Mouse (Mus musculus): ENCODE results near the gene Olfr761.
"Not testable (repeated sequence)": the region's sequence is repeated elsewhere in the genome, so short reads cannot be mapped to it uniquely, and the experiment has no call there.

Olfr761 gene

DNA sequence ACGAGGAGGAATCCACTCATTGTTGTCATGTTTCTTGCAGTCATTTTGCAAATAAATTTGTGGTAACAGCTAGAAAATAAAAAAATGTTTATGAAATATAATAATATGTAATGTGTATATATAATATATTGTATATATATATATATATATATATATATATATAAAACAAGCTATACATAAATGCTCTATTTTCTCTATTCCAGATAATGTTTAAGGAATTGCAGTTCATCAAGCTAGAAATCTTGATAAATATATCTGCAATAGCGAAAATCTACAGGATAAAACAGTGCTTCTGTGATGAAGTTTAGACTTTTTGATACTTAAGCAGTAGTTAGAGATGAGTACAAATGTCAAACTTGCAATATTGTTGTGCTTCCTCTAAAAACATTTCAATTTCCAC is at the start of gene Olfr761:
TSS of gene Olfr761 (minus strand) at position 101 of the 400 bp plus-strand sequence.
- DNase-seq (ENCODE audit: low read depth) = no peak

DNA sequence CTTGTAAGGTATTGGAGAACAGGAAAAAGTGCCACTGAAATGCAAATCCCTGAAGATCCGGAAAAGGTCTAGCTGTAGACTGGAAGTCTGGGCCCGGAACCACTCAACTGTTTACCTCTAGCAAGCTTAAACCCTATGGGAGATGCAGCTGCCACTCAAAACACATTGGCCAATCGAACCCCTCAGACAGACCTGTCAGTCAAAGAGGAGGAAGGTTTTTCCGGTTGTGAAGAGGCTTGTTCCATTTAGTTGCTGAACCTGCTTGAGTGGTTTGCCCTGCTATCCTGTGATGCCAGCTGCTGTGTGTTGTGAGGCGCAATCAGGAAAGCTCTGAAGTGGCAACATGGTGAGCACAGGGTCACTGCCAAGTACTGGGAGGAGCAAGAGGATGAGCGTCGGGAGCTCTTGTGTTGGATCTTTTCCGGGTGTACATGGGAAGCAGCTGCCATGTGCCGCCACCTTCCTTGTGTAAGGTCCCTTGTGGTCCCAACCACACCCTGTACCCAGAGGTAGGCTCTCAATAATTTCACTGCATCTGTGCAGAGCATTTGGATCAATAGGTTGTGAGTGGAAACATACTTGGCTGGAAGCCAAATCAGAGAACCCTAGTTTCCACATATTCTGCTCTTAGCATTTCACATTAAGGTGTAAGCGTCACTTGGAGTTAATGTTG is 42.9 kb upstream of the Olfr761 start:
- DNase-seq (ENCODE audit: low read depth) = no peak

DNA sequence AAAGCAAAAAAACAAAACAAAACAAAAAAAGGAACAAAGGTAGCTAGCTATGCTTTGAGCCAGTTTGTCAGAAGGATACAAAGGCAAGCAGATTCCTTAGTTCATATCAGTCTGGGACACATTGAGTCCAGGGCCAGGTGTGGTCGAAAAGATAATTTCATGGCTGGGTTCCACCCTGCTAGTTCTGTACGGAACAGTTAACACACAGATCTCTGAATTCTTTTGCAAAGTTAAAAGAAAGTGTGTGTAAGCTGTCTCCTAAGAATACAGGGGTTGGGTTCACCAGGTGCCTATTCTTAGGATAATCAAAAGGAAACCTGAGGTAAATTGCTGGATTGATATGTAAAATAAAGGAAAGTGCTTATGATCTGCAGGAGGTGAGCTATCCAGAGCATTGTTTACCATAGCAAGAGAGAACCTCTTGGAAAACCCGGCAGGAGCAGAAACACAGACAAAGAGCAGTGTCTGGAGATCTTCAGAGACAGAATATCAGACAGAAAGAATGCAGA is 37.6 kb upstream of the Olfr761 start:
- no peak for DNase-seq (ENCODE audit: low read depth)

DNA sequence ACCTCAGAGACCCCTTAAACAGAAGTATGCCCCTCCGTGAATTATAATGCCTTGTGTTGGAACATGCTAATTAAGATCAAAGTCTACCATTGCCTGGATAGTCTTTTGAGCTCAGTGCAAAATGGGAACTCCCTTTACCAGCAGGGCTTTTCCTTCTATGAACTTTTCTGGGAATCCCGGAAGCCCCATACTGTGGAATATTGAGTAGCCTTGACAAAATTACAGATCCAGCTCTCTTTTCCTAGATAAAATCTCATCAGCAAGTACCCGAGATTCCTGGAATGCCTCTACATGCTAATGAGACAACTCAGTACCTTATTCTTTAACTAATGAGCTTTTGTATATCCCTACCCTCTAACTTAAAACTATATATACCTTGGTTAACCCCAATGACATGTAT is 20.7 kb upstream of the Olfr761 start:
- no peak for DNase-seq (ENCODE audit: low read depth)

DNA sequence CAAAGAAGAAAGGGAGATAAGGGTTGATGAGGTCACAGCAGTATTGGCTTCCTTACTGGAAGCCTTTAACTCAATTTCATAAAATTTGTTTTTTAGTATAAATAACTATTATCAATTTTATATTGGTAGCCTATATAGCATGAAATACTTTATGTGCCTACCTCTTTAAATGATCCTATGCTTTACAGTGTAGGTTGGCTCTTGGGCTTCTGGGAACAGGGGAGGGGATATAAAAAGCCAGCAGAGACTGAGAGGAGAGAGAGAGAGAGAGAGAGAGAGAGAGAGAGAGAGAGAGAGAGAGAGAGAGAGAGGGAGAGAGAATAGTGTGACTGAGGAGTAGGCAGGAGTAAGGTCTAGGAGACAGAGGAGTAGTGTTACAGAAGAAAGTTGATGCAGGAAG is 32.6 kb downstream of the Olfr761 start, which contains the start of gene Olfr128:
TSS of gene Olfr128 (plus strand) at position 301 of the 400 bp plus-strand sequence.
- DNase-seq (ENCODE audit: low read depth) = no peak

DNA sequence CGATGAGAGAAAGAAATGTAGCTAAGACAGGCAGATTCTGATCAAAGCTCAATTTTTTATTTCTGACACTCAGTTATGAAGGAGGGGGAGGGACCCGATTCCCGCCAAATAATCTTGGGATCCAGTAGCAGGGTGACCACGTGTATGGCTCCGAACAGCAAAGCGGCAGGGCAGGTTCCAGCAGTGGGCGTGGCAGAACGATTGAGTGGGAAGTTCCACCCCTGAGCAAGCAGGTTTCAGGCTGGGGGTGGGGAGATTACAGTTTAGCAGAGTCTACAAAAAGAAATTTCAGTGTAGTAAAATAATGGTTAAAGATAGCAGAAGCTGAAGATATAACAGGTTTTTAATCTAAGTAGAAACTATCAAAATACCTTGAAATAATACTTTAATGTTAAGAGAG is 46.1 kb downstream of the Olfr761 start:
- DNase-seq (ENCODE audit: low read depth) = not testable (repeated sequence)
